Mouse (Mus musculus) CH12.LX (cell line): Measurements from ENCODE around the gene Macrod1.

ENCODE experiments used
- NRF1 ChIP-seq: IDR thresholded peaks from 2 replicates; pipeline ENCODE4 v1.6.1; 2014; ENCODE audit warnings: low read depth, mild to moderate bottlenecking, inconsistent platforms, low read length, improper control_type of control experiment, moderate library complexity
- POLR2A ChIP-seq: IDR thresholded peaks from 2 replicates; pipeline ENCODE4 v1.6.1; 2011; ENCODE audit warnings: low read depth, mild to moderate bottlenecking, improper control_type of control experiment, low read length

DNA sequence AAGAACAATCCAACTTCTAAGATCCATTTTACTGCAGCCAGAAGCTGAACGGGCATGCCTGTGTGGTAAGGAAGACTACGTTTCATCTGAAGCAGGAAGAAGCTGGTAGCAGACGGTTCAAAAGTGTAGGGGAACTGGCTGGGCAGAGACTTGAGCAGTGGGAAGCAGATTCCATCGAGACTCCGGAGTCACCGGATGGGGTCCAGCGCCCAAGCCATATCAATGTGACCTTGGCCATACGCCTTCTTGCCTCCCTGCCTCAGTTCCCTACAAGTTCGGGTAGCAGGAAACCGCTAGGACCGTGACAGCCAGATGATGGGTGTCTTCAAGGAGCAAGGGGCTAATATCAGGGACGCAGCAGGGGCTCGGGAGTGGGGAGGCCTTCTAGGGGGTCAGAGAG is 183.7 kb downstream of the Macrod1 start:
- TF ChIP-seq POLR2A (no peak), NRF1 (no peak)
